Mouse (Mus musculus) ovary, postnatal 36 days (tissue): Measurements from ENCODE around the gene Dpysl5.
A peak's percentile ranks its signal among the peaks of the same experiment; 100 is the strongest.
"Not testable (repeated sequence)": the region's sequence is repeated elsewhere in the genome, so short reads cannot be mapped to it uniquely, and the experiment has no call there.

Experiments used
- DNase-seq: peaks from one replicate; pipeline ENCODE4 v3.0.0; 2022; ENCODE audit warnings: low spot score, mixed read lengths

Gene Dpysl5

GRCm38 (mm10) chr5:30711147-30712001 lies at the start of gene Dpysl5:
Gene Dpysl5 (plus strand): TSS chr5:30711564.
- peak; percentile 84 for DNase-seq

DNA sequence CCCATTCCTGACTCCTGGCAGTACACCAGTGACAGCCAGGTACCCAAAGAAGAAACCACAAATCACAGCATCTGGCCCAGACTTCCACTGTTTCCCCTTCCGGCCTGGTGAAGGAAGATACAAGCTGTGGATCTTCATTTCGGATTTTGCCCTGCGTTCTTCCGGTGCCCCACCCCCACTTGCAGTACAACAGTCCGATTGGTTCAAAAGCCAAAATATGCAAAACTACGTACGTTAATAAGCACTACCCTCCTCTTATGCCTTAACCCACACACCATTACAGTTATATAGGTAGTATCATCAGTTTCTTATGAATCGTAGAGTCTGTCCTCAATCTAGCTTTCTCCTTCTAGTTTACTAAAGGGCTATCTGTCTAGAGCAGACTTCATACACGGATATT lies 46.0 kb upstream of the Dpysl5 start:
- no peak for DNase-seq

DNA sequence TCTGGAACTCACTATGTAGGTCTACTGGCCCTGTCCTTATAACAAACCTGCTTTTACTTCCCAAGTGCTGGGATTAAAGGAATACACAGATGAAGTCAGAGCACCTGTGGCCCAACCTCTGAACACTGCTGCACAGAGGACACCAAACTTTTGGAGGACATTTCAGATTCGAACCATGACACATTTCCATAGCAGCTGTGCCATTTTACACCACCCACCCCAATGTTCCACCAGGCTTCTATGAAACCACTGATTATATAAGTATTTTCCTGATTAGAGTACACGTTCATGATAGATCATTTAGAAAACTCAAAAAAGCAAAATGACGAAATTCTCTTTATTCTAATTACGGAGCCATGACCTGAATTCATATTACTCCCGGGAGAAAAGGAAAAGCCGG lies 45.4 kb upstream of the Dpysl5 start:
- DNase-seq, result no peak

- DNase-seq, result peak; percentile 77
These were observed 44.8 kb upstream of the Dpysl5 start, which contains the start of gene Cenpa for GRCm38 (mm10) chr5:30666391-30667195. Gene Cenpa (plus strand): TSS chr5:30666777.

DNA sequence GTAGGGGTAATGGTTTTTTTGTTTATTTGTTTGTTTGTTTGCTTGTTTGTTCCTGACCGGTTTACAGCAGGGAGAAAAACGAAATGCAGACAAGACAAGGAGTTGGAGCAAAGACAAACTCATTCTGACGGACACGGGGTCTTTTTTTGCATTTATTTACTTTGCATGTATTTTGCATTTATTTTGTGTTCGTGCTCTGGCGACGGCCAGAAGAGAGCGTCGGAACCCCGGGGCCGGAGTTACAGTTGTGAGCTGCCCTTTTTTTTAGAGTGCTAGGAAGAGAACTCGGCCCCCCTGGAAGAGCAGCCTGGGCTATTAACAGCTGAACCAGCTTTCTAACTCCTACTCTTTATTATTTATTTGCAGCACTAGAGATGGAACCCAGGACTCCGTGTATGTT lies 44.1 kb upstream of the Dpysl5 start:
- DNase-seq, result no peak

DNA sequence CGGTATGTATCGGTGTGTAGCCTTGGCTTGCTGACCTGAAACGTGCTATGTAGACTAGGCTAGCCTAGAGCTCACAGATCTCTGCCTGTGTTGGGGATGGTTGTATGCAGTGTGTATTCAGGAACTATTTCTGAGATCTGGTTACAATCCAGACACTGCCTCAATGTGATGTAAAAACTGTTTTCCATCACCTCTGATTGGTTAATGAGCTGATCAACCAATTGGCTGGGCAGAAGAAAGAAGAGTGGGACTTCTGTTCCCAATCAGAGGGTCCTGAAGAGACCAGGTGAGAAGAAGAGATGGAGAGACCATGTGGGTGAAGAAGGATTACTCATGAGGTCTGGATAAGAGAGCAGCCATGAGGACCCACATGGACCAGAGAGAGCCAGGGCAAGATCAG lies 43.7 kb upstream of the Dpysl5 start:
- no peak for DNase-seq

DNA sequence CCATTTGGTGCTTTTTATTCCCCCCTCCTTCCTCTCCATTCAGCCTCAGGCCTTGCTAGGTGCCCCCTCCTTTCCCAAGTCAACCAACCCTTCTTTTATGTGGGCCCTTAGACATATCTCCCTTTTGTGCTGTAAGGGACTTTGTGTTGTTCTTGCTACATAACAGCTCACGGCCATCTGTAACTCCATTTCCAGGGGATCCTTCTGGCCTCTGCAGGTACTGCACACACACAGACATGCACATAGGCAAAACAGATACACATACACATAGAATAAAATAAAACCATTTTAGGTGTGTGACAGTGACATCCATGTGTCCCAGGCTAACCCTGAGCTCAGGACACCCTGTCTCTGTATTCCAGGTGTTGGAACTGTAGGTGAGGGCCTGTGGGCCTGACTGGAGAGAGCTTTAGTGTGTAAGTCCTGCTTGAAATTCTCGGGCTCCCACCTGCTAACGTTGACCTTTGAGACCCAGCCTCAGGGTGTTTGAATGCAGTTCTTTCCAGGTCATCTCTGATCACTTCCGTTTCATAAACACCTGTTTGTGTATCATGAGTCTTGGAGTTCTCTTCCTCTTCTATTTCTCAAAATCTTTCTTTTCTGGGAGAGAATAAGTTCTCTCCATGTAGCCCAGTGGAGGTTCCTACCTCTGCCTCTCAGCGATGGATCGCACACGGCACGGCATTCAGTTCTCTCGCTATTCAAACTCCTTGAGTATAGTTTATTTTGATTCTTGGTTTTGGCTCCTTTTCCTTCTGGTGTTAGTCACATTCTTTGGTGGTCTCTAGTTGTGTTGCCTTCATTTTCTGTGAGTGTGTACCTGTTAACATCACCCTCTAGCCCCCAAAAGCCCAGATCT lies 42.5 kb upstream of the Dpysl5 start:
- DNase-seq, result no peak

GRCm38 (mm10) chr5:30669496-30669830 lies 41.9 kb upstream of the Dpysl5 start:
- no peak for DNase-seq

- no peak for DNase-seq
These were observed 41.3 kb upstream of the Dpysl5 start for GRCm38 (mm10) chr5:30670091-30670490.

DNA sequence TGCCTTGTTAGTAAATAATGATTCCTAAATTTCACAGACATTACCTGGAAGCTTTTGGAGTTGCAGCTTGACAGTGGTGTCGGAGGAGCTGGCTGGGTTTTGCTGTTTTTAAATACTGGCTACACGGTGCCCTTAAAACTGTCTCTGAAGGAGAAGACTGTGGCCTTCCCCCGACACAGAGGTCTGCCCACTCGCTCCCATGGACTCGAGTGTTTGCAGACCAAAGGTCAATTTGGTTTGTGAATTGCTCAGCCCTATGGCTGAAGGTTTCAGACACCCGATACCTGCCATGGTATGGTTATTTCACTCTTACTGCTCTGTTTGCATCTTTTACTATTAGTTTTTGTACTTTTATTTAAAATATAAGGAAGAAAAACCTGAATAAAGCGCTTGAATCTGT lies 37.4 kb upstream of the Dpysl5 start:
- no peak for DNase-seq

DNA sequence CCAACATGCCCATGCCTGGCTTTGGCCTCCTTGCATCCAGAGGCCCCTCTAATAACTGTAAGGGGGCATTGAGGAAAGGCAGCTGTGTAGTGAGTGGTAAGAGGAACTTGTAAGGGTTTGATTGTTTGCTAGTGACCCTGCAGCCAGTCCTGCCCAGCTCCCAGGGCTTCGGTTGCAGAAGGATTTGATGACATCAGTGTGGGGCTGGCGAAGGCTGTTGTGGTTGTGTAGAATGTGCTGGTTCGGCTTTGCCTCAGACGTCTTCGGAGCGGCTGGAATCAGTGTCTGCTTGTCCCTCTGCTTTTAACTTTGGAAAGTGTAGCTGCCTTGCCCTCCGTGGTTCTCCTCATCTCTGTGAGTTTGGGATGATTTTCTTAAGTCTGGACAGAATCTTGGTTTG lies 34.6 kb upstream of the Dpysl5 start:
- DNase-seq, result no peak

DNA sequence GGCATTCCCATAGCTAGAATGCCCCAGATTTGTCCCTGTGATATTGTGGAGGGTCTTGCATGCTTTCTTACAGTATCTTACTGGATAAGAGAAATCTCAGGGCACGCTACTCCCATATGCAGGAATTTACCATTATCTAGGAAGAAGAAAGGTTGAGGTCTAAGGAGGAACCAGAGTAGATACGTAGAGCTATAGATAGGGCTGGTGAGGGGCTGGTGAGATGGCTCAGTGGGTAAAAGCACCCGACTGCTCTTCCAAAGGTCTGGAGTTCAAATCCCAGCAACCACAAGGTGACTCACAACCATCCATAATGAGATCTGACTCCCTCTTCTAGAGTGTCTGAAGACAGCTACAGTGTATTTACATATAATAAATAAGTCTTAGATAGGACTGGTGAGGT lies 33.3 kb upstream of the Dpysl5 start:
- not testable (repeated sequence) for DNase-seq

DNA sequence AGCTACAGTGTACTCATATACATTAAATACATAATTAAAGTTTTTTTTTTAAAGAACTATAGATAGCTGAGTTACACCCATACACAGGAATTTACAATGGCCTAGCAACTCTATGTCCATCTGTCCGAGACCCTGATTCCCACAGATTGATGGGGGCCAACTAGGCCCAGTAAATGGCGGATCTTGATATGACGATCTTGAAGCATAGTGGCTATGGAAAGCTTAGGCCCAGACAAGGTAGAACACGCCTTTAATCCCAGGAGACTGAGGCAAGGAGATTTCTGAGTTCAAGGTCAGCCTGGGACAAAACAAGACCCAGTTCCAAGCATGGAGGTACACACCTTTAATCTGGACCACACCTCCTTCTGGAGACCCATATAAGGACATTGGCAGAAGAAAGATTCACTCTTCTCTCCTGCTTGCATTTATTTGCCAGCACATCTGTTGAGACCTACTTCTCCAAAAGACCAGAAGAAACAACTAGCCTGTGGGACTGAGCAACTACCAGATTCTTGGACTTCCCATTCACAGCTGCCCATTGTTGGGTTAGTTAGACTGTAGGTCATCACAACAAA lies 32.6 kb upstream of the Dpysl5 start:
- DNase-seq, result no peak

DNA sequence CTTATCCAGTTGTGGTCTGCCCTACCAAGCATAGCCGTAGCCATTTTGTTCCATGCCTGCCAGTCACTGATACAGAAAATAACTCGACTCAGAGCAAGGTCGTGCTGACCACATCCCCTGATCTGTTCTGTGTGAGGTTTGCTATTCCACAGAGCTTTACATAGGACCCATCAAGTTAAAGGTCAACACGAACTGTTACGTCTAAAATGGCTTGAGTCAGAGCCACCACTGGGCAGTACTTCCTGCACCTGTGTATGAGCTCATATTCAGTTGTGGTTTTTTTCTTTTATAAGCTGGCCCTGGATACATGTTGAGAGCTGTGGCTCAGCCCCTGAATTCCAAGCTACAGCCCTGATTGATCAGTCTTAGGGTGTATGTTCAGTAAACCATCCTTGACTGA lies 31.8 kb upstream of the Dpysl5 start:
- DNase-seq, result no peak

DNA sequence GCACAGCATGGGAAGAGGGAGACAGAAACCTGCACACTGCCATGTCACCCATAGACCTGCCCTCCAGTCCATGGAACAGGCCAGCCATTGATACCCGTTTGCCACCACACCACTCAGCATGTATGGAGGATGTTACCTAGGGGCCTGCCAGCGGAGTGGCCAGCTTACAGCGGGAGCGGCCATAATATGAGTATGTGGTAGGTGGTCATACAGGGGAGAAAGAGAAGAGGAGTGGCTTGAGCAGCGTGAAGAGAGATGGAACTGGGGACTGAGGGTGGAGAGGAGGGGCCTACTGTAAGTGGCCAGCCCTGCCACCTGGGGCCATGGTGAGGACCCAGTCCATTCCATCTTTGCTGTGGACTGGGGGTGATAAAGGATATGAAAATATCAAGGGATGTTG lies 29.4 kb upstream of the Dpysl5 start:
- DNase-seq, result no peak

DNA sequence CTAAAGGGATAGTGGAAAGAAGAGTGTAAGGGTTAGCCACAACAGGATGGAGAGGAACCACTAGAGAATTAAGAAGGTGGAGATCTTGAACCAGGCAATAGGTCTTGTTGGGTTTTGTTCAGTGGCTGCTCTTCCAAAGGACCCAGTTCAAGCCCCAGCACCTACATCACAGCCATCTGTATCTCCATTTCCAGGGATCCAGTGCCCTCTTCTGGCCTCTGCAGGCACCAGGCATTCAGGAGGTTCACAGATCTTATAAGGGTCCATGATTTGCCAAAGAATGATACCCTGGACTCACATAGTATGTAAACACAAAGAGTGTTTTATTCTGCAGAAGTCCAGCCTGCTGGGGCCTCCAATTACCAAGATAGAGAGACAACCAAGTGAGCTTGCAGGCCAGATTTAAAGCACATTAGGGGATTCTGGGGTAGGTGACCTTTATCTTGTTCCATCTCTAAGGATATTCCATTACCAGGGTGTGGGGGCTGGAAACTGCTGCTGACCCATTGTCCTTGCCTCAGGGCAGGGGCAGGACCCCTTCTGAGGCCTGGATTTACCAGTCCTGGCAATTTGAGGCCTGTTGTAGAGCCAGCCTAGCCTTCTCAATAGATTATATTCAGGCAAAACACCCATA lies 28.3 kb upstream of the Dpysl5 start:
- no peak for DNase-seq

DNA sequence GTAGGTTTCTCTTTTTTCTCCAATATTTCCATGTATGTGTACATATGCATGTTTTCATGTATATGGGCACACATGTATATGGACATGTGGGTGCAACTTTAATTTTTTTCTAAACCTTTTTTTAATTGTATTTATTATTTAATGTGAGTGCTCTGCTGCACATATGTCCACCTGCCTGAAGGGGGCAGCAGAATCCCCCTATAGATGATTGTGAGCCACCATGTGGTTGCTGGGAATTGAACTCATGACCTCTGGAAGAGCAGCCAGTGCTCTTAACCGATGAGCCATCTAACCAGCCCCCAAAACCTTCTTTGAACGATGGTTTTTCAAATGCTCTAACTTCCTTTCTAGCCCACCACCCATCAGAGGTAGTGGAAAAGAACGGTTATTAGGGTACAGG lies 27.4 kb upstream of the Dpysl5 start:
- DNase-seq, result no peak

GRCm38 (mm10) chr5:30686781-30687180 lies 24.6 kb upstream of the Dpysl5 start:
- no peak for DNase-seq

- no peak for DNase-seq
These were observed 10.9 kb upstream of the Dpysl5 start for GRCm38 (mm10) chr5:30700361-30701000.

DNA sequence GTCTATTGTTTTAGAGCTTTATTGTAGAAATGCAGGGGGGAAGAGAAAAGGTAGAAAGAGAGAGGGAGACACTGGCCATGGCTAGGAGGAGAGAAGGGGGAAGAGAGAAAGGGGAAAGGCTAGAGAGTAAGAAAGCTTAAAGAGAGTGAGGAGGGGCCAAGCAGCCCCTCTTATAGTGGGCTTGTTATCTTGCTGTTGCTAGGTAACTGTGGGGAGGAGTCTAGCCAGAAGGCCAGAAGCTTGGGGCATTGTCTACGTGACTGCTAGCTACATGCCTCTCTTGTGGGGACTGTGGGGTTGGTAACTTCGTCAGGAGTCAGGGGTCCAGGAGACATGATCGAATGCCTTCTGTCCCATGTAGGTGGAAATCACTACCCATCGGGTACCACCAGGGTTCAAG lies 10.0 kb upstream of the Dpysl5 start:
- DNase-seq, result not testable (repeated sequence)

- no peak for DNase-seq
These were observed 9.5 kb upstream of the Dpysl5 start for GRCm38 (mm10) chr5:30701866-30702265.
